Mouse (Mus musculus) midbrain, embryonic 13.5 days (tissue): ENCODE results near the gene Clk2. TPM values are rescaled to one million over a fixed set of nuclear protein-coding genes. Genes with fewer than 3 reads are reported as not detected.

Source experiments
- ATAC-seq: fragments of 200-750 bp; cut with Nextera tagmentation; 2 replicates; pipeline ENCODE4 v1.8.0; 2017; ENCODE audit warnings: mild to moderate bottlenecking, moderate TSS enrichment, moderate library complexity
- H3K27ac ChIP-seq: fragments of 300-500 bp; sonication (generic); 2 replicates; pipeline ENCODE4 v1.5.1; 2015; ENCODE audit warnings: inconsistent platforms, mild to moderate bottlenecking, moderate library complexity
- H3K27me3 ChIP-seq: fragments of 300-500 bp; sonication (generic); 2 replicates; pipeline ENCODE4 v1.6.1; 2015; ENCODE audit warnings: mild to moderate bottlenecking, inconsistent platforms
- H3K36me3 ChIP-seq: fragments of 300-500 bp; sonication (generic); 2 replicates; pipeline ENCODE4 v1.6.1; 2015; ENCODE audit warnings: mild to moderate bottlenecking, inconsistent platforms
- H3K4me1 ChIP-seq: fragments of 300-500 bp; sonication (generic); replicated peaks from 2 replicates; pipeline ENCODE4 v1.6.1; 2015; ENCODE audit warnings: inconsistent platforms
- H3K4me2 ChIP-seq: fragments of 300-500 bp; sonication (generic); replicated peaks from 2 replicates; pipeline ENCODE4 v1.6.1; 2015; ENCODE audit warnings: moderate library complexity, mild to moderate bottlenecking, inconsistent platforms
- H3K4me3 ChIP-seq: fragments of 300-500 bp; sonication (generic); replicated peaks from 2 replicates; pipeline ENCODE4 v1.5.1; 2015; ENCODE audit warnings: mild to moderate bottlenecking, inconsistent platforms
- H3K9ac ChIP-seq: fragments of 300-500 bp; sonication (generic); replicated peaks from 2 replicates; pipeline ENCODE4 v1.6.1; 2015; ENCODE audit warnings: mild to moderate bottlenecking, inconsistent platforms
- H3K9me3 ChIP-seq: fragments of 300-500 bp; sonication (generic); 2 replicates; pipeline ENCODE4 v1.6.1; 2016; ENCODE audit warnings: mild to moderate bottlenecking, inconsistent platforms
- WGBS: fragments of 180-500 bp; shearing (Covaris S2); methylation state at CpG from one replicate; pipeline ENCODE4 v1.1.7; 2015; 5-methylcytosine and 5-hydroxymethylcytosine counted together
- polyA plus RNA-seq: library from polyadenylated mRNA; unstranded; fragments of >200 nt; fragmentation: Nextera tagmentation; extraction: Ambion mirVana; gene quantifications from 2 replicates; pipeline ENCODE4 v1.2.1, GENCODE M21; 2015

Clk2 gene
- polyA plus RNA-seq, 1 experiment from 2014 or later, result 32.9 TPM

DNA sequence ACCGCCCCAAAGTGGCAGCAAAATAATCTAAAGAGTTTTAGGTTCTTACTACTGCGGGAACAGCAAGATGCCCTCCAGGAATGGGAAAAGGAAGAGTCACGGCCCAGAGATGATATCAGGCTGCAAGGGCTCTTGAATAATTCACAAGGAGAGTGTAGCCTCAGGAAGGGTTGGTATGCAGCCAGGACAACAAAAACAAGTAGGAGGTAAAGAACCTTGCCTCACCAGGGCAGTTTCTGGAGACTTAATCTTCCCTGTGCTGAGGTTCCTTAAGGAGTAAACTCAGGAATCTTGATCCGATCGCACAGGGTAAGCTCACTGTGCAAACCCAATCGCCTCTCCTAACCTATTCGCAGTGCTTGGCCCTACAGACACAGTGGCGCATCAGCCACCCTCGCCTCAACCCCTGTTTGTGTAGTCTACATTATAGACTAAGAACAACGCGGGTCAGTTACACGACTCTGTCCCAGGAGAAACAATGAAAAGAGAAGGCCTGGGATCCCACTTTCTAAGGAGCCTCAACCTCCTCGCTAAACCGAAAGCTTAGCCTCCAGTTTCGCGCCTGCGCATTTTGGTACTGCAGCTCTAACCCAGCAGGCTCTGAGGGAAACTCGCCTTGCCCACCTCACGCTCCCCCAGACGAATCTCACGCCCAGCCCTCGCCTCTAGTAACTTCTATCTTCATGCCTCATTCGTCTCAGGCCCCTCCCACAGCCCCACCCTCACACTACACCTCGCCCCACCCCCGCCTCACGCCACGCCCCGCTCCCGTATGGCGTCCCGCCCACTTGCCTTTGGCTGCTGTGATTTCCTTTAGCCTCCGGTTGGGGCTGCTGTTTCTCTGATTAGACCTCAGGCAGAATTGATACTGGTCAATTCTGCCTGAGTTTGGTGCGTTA, 31.6 kb downstream of the Clk2 start:
- Histone ChIP-seq H3K27ac (peak overlapping the region; percentile 82), H3K36me3 (no peaks in the 10 kb centered on the region), H3K4me1 (peaks cover 9% of the 10 kb centered on the region), H3K4me3 (peak overlapping the region; percentile 38), H3K27me3 (no peaks in the 10 kb centered on the region), H3K9me3 (no peaks in the 10 kb centered on the region), H3K4me2 (peak overlapping the region; percentile 65), H3K9ac (peak overlapping the region; percentile 66)
- ATAC-seq, result peak; percentile 95
- WGBS, result 5% methylated on average over 33 of the region's 33 CpGs

DNA sequence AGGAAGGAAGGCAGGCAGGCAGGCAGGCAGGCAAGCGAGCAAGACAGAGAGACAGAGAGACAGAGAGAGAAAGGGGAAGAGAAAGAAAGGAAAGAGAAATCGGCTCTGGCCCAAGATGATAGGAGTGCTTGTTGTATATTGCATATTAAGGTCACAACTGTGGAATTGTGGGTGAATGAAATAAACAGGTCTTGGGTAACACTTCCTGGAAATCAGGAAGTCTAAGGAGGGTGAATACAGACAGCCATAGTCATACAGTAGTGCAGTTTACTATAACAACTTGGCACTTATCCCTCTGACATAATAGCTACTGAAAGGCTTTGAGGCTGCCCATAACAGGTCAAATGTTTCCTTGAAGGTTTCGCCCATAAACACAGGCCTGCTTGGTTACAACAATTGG, 35.2 kb downstream of the Clk2 start:
- H3K9ac ChIP-seq, result no peak overlapping the region
- no peak for ATAC-seq
- H3K4me3 ChIP-seq, result no peak overlapping the region
- H3K27me3 ChIP-seq, result no peaks in the 10 kb centered on the region
- WGBS, result 84% methylated on average over 3 of the region's 3 CpGs
- H3K36me3 ChIP-seq, result peaks cover 7% of the 10 kb centered on the region
- H3K4me2 ChIP-seq, result no peak overlapping the region
- H3K9me3 ChIP-seq, result no peaks in the 10 kb centered on the region
- H3K4me1 ChIP-seq, result peaks cover 18% of the 10 kb centered on the region
- no peak overlapping the region for H3K27ac ChIP-seq

DNA sequence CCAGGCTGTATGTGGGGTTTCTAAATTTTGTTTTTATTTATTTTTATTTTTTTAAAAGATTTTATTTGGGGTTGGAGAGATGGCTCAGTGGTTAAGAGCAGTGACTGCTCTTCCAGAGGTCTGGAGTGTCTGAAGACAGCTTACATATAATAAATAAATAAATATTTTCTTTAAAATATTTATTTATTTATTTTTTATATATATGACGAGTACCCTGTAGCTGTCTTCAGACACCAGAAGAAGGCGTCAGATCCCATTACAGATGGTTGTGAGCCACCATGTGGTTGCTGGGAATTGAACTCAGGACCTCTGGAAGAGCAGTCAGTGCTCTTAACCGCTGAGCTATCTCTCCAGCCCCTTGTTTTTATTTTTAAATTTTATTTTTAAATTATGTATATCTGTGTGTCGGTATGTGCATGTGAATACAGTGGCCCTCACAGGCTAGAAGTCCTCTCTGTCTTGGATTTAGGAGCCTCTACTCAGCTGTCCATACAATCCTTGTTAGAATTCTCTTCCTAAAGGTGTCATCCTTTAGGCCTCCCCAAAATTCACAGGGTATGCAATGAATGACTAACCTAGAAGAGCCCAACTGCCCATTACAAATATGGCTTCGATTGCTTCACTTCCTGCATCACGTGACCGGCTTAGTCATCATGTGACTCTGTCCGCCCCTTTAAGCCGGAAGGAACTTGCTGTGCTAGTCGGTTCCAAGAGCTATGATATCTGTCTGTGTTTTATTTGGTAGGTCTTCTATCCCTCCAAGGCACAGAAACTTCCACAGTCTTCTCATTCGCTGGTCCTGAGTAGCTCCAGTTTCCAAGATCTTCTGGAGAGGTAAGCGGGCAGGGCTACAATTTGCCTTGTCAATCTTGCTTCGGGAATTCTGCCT, 37.9 kb downstream of the Clk2 start, which contains the start of gene Gba:
Gene Gba, plus strand, starts transcription at position 676 of the 889 bp plus-strand sequence.
- peak within 1 kb of the TSS; percentile 69 for H3K4me2 ChIP-seq
- H3K4me1 ChIP-seq, result peaks cover 9% of the 10 kb centered on the region
- H3K9ac ChIP-seq, result peak within 1 kb of the TSS; percentile 69
- no peaks in the 10 kb centered on the region for H3K27me3 ChIP-seq
- WGBS, result 26% methylated on average over 13 of the region's 13 CpGs
- peak within 1 kb of the TSS; percentile 47; the same call in 1 of the 2 replicates for H3K27ac ChIP-seq
- H3K36me3 ChIP-seq, result peaks cover 34% of the 10 kb centered on the region
- peak within 1 kb of the TSS; percentile 64 for H3K4me3 ChIP-seq
- peak; percentile 83 for ATAC-seq
- H3K9me3 ChIP-seq, result no peaks in the 10 kb centered on the region

DNA sequence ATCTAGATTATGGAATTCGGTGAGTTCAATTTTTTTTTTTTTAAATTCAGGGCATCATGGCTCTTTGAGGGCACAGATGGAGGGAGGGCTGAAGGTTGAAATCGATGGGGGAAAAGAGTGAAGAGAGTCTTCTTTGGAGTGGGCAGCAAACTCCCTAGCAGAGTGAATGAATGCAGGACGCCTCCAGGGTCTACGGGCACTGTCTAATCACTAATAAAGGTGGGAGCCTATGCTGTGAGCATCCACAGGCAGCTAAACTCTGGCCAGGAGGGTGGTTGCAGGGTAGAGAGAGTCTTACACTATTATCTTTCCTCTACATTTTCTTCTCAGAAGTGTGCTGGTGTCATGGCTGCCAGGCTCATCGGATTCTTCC, 38.5 kb downstream of the Clk2 start:
- WGBS, result 43% methylated on average over 5 of the region's 5 CpGs
- peak overlapping the region; percentile 47; the same call in 1 of the 2 replicates for H3K27ac ChIP-seq

GRCm38 (mm10) chr3:89206079-89206478, 41.5 kb downstream of the Clk2 start:
- H3K9ac ChIP-seq, result no peak overlapping the region
- no peaks in the 10 kb centered on the region for H3K27me3 ChIP-seq
- H3K36me3 ChIP-seq, result peaks cover 69% of the 10 kb centered on the region
- no peaks in the 10 kb centered on the region for H3K9me3 ChIP-seq
- H3K27ac ChIP-seq, result no peak overlapping the region
- H3K4me1 ChIP-seq, result peaks cover 9% of the 10 kb centered on the region
- no peak overlapping the region for H3K4me2 ChIP-seq
- 92% methylated on average over 7 of the region's 7 CpGs for WGBS
- H3K4me3 ChIP-seq, result no peak overlapping the region
- no peak for ATAC-seq

More for the DNA sequence above, 38.5 kb downstream of the Clk2 start:
- Histone ChIP-seq H3K27me3 (no peaks in the 10 kb centered on the region), H3K4me2 (peak overlapping the region; percentile 69), H3K9ac (peak overlapping the region; percentile 69), H3K9me3 (no peaks in the 10 kb centered on the region), H3K4me3 (peak overlapping the region; percentile 64), H3K4me1 (peaks cover 9% of the 10 kb centered on the region), H3K36me3 (peaks cover 40% of the 10 kb centered on the region)
- peak; percentile 53 for ATAC-seq

- Histone ChIP-seq H3K9ac (no peak overlapping the region), H3K27ac (no peak overlapping the region), H3K4me3 (no peak overlapping the region), H3K27me3 (no peaks in the 10 kb centered on the region), H3K9me3 (no peaks in the 10 kb centered on the region), H3K4me2 (no peak overlapping the region), H3K36me3 (peaks cover 71% of the 10 kb centered on the region), H3K4me1 (peaks cover 9% of the 10 kb centered on the region)
- ATAC-seq, result no peak
- WGBS, result 95% methylated on average over 2 of the region's 2 CpGs
These were observed 42.1 kb downstream of the Clk2 start for GRCm38 (mm10) chr3:89206695-89207094.

- no peak overlapping the region for H3K4me3 ChIP-seq
- no peak for ATAC-seq
- peaks cover 71% of the 10 kb centered on the region for H3K36me3 ChIP-seq
- H3K4me1 ChIP-seq, result peaks cover 13% of the 10 kb centered on the region
- H3K27ac ChIP-seq, result no peak overlapping the region
- 93% methylated on average over 13 of the region's 13 CpGs for WGBS
- H3K27me3 ChIP-seq, result no peaks in the 10 kb centered on the region
- no peak overlapping the region for H3K9ac ChIP-seq
- no peaks in the 10 kb centered on the region for H3K9me3 ChIP-seq
- H3K4me2 ChIP-seq, result no peak overlapping the region
These were observed 43.6 kb downstream of the Clk2 start for GRCm38 (mm10) chr3:89208075-89208657.

DNA sequence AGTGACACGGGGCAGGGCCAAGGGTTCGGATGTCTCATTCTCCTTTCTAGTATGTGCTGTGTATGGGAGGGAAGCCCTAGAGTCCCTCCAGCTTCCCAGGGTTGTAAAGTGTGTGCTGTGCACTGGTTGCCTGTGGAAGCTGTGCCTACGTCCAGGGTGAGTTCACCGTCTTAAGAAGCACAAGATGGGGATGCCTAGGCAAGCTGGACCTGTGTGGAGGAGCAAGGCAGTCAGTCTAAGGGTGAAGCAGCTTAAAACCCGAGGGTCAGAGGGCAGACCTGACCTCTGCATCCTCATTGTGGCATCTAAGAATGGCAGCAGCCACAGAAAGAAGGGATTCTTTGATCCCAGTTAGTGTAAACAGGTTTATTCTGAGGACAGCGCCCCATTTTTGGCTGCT, 44.1 kb downstream of the Clk2 start:
- no peak for ATAC-seq
- peaks cover 71% of the 10 kb centered on the region for H3K36me3 ChIP-seq
- 87% methylated on average over 6 of the region's 6 CpGs for WGBS

DNA sequence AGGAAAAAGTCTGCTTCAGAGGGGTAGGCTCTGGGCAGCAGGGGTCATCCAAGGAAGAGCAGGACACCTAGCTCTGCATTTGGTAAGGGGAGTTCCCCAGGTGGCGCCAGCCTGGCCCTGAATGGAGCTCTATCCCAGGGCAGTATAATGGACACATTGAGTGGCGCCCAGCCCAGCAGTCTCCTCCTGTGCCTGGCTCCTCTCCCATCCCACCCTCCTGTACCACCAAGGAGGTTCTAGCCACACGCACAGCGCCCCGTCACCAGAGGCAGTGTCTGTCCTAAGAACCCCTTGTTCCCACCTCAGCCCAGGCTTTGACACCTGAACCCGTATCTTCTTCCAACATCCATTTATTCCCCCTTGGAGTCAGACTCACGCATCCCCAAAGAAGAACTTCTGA, 45.1 kb downstream of the Clk2 start:
- Histone ChIP-seq H3K9ac (no peak overlapping the region), H3K36me3 (peaks cover 65% of the 10 kb centered on the region), H3K27ac (no peak overlapping the region), H3K27me3 (no peaks in the 10 kb centered on the region), H3K9me3 (no peaks in the 10 kb centered on the region), H3K4me2 (no peak overlapping the region), H3K4me3 (no peak overlapping the region), H3K4me1 (peaks cover 16% of the 10 kb centered on the region)
- no peak for ATAC-seq
- WGBS, result 93% methylated on average over 7 of the region's 7 CpGs

More for the DNA sequence above, 44.1 kb downstream of the Clk2 start:
- peaks cover 12% of the 10 kb centered on the region for H3K4me1 ChIP-seq
- H3K9me3 ChIP-seq, result no peaks in the 10 kb centered on the region
- H3K27ac ChIP-seq, result no peak overlapping the region
- no peaks in the 10 kb centered on the region for H3K27me3 ChIP-seq
- no peak overlapping the region for H3K9ac ChIP-seq
- H3K4me2 ChIP-seq, result no peak overlapping the region
- H3K4me3 ChIP-seq, result no peak overlapping the region

GRCm38 (mm10) chr3:89210162-89210561, 45.6 kb downstream of the Clk2 start:
- H3K9me3 ChIP-seq, result no peaks in the 10 kb centered on the region
- H3K36me3 ChIP-seq, result peaks cover 60% of the 10 kb centered on the region
- WGBS, result 88% methylated on average over 13 of the region's 13 CpGs
- no peak overlapping the region for H3K9ac ChIP-seq
- no peak for ATAC-seq
- H3K4me3 ChIP-seq, result no peak overlapping the region
- no peak overlapping the region for H3K27ac ChIP-seq
- H3K4me2 ChIP-seq, result no peak overlapping the region
- no peaks in the 10 kb centered on the region for H3K27me3 ChIP-seq
- peaks cover 20% of the 10 kb centered on the region for H3K4me1 ChIP-seq

GRCm38 (mm10) chr3:89210731-89211130, 46.1 kb downstream of the Clk2 start:
- H3K4me2 ChIP-seq, result no peak overlapping the region
- H3K36me3 ChIP-seq, result peaks cover 55% of the 10 kb centered on the region
- no peak overlapping the region for H3K9ac ChIP-seq
- no peaks in the 10 kb centered on the region for H3K27me3 ChIP-seq
- WGBS, result 88% methylated on average over 7 of the region's 7 CpGs
- no peak overlapping the region for H3K27ac ChIP-seq
- no peak for ATAC-seq
- peaks cover 26% of the 10 kb centered on the region for H3K4me1 ChIP-seq
- no peak overlapping the region for H3K4me3 ChIP-seq
- no peaks in the 10 kb centered on the region for H3K9me3 ChIP-seq
